Mouse (Mus musculus) heart, embryonic 12.5 days (tissue): ENCODE results near the gene C530025M09Rik. TPM values are rescaled to one million over a fixed set of nuclear protein-coding genes. Genes with fewer than 3 reads are reported as not detected.

Experiments
- ATAC-seq: fragments of 200-750 bp; cut with Nextera tagmentation; 2 replicates; pipeline ENCODE4 v1.8.0; 2017; ENCODE audit warnings: moderate TSS enrichment, moderate library complexity; ENCODE audit not compliant: insufficient number of reproducible peaks, low FRiP score
- H3K27ac ChIP-seq: fragments of 300-500 bp; sonication (generic); 2 replicates; pipeline ENCODE4 v1.5.1; 2016; ENCODE audit warnings: mild to moderate bottlenecking, moderate library complexity; ENCODE audit not compliant: poor library complexity, severe bottlenecking
- H3K27me3 ChIP-seq: fragments of 300-500 bp; sonication (generic); replicated peaks from 2 replicates; pipeline ENCODE4 v1.6.1; 2016; ENCODE audit warnings: mild to moderate bottlenecking, moderate library complexity
- H3K36me3 ChIP-seq: fragments of 300-500 bp; sonication (generic); 2 replicates; pipeline ENCODE4 v1.6.1; 2016; ENCODE audit warnings: mild to moderate bottlenecking, moderate library complexity
- H3K4me1 ChIP-seq: fragments of 300-500 bp; sonication (generic); replicated peaks from 2 replicates; pipeline ENCODE4 v1.6.1; 2016; ENCODE audit warnings: mild to moderate bottlenecking
- H3K4me2 ChIP-seq: fragments of 300-500 bp; sonication (generic); 2 replicates; pipeline ENCODE4 v1.6.1; 2016; ENCODE audit warnings: mild to moderate bottlenecking, moderate library complexity
- H3K4me3 ChIP-seq: fragments of 300-500 bp; sonication (generic); 2 replicates; pipeline ENCODE4 v1.5.1; 2016; ENCODE audit warnings: mild to moderate bottlenecking
- H3K9ac ChIP-seq: fragments of 300-500 bp; sonication (generic); 2 replicates; pipeline ENCODE4 v1.6.1; 2016; ENCODE audit warnings: mild to moderate bottlenecking, moderate library complexity
- H3K9me3 ChIP-seq: fragments of 300-500 bp; sonication (generic); replicated peaks from 2 replicates; pipeline ENCODE4 v1.6.1; 2016; ENCODE audit warnings: mild to moderate bottlenecking, moderate library complexity
- WGBS: fragments of 180-500 bp; shearing (Covaris S2); methylation state at CpG from one replicate; pipeline ENCODE4 v1.1.7; 2016; 5-methylcytosine and 5-hydroxymethylcytosine counted together
- polyA plus RNA-seq: library from polyadenylated mRNA; unstranded; fragments of >200 nt; fragmentation: Nextera tagmentation; extraction: Ambion mirVana; gene quantifications from 2 replicates; pipeline ENCODE4 v1.2.1, GENCODE M21; 2016

C530025M09Rik gene
- polyA plus RNA-seq, 1 experiment from 2014 or later, result 0.43 TPM

DNA sequence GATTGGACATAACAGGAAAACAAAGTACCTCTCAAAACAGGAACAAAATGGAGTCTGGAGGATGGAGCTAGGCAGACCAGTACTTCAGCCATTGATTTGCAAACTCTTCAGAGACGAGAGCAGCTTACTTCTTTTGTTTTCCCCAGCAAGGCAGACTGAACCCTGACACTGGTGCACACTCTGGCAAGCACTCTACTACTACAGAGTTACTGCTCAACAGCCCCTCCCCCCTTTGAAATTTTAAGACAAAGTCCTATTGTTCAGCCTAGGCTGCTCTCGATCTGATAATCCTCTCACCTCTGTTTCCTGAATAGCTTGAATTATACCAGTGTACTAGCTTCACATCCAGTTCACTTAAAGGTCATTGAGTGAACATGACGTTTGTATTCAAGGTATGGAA, 32.4 kb downstream of the C530025M09Rik start:
- ATAC-seq, result no peak
- H3K4me1 ChIP-seq, result no peaks in the 10 kb centered on the region
- 33% methylated on average over 3 of the region's 3 CpGs for WGBS

More for the DNA sequence above, 32.4 kb downstream of the C530025M09Rik start:
- no peak overlapping the region for H3K9ac ChIP-seq
- H3K36me3 ChIP-seq, result no peaks in the 10 kb centered on the region
- H3K27ac ChIP-seq, result no peak overlapping the region
- H3K9me3 ChIP-seq, result no peaks in the 10 kb centered on the region
- H3K4me3 ChIP-seq, result no peak overlapping the region
- no peaks in the 10 kb centered on the region for H3K27me3 ChIP-seq
- H3K4me2 ChIP-seq, result no peak overlapping the region

Other genes with a start within 250 kb of the C530025M09Rik start
- gene Syndig1, start 2.0 kb downstream of the C530025M09Rik start, polyA plus RNA-seq, result 3.4 and 3.6 TPM in 2 replicates